Mouse (Mus musculus): Measurements from ENCODE around the gene Thsd4. TPM values are rescaled to one million over a fixed set of nuclear protein-coding genes. Genes with fewer than 3 reads are reported as not detected.
A peak's percentile ranks its signal among the peaks of the same experiment; 100 is the strongest.
"Not testable (repeated sequence)": the region's sequence is repeated elsewhere in the genome, so short reads cannot be mapped to it uniquely, and the experiment has no call there.

The Thsd4 gene
- polyA plus RNA-seq, 1 experiment = 5.9 TPM

DNA sequence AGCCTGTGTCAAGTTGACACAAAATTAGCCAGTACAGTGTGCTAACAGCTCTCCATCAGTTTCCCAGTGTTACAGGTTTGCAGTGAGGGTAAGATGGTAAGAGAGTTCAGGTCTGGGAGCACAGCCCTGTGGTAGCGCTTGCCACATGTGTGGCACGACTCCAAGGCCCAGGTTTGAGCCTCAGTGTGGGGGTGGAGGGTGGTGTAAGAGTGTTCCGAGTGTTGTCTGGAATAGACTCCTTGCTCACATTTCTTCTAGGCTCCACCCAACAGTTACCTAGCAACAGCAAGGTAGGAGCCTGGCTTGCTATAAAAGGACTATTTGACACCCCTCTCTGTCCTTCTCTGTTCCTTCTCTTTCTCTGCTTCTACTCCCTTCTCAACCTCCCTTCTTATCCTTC is 557.5 kb downstream of the Thsd4 start:
- no peaks in the 10 kb centered on the region for H3K4me1 ChIP-seq (ENCODE audit: control insufficient read depth, insufficient read depth, low read length)
- no peaks in the 10 kb centered on the region for H3K36me3 ChIP-seq (ENCODE audit: control insufficient read depth, insufficient read depth, low read length)
- H3K4me3 ChIP-seq (ENCODE audit: insufficient read depth, low read depth, low read length) = no peak overlapping the region
- H3K27ac ChIP-seq (ENCODE audit: insufficient read depth, low read depth, low read length) = no peak overlapping the region
- no peak for TF ChIP-seq POLR2A (IDR thresholded peaks at IDR 0.05; ENCODE audit: low read depth, low read length)
- TF ChIP-seq CTCF (conservative IDR thresholded peaks at IDR 0.05; ENCODE audit: insufficient read depth, insufficient read length, low read depth, low read length) = no peak
- H3K27me3 ChIP-seq (replicated peaks; ENCODE audit: control insufficient read depth, insufficient read depth, low read length) = no peaks in the 10 kb centered on the region
- WGBS = 45% methylated on average over 3 of the region's 3 CpGs
- no peak for DNase-seq

DNA sequence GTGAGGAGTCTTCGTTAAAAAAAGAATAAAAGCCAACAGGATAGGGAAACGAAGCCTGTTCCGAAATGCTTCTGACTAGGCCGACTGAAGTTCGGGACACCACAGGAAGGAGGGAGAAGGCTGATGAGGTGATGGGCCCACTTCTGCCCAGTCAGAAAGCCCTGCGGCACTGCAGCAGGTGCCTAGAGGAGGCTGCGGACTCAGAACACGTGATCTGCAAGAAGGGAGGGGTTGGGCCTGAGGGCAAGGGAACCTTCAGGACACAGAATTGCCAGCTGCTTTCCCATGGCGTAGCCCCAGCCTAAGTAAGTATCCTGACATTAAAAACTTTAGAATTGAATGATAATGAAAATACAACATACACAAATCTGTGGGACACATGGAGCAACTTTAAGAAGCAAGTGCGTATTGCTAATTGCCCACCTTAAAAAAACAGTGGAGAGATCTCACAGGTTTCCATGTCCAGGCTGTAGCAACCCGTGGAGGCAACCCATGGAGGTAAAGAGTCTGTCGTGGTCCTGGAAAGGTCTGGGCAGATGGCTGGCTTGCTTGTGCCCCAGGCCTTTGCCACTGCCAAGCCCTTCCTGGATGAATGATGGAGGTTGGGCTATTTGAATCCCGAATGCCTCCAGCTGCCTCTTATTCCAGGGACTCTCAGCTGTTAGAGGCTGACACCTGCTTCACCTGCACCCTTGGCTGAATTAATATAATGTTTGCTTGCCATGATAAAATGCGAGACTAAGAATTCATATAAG is 560.5 kb downstream of the Thsd4 start:
- WGBS = 67% methylated on average over 14 of the region's 14 CpGs
- no peak overlapping the region for H3K4me3 ChIP-seq (ENCODE audit: insufficient read depth, low read depth, low read length)
- no peak for DNase-seq
- TF ChIP-seq CTCF (conservative IDR thresholded peaks at IDR 0.05; ENCODE audit: insufficient read depth, insufficient read length, low read depth, low read length) = no peak
- no peak for TF ChIP-seq POLR2A (IDR thresholded peaks at IDR 0.05; ENCODE audit: low read depth, low read length)
- H3K27ac ChIP-seq (ENCODE audit: insufficient read depth, low read depth, low read length) = no peak overlapping the region
- H3K27me3 ChIP-seq (replicated peaks; ENCODE audit: control insufficient read depth, insufficient read depth, low read length) = no peaks in the 10 kb centered on the region
- H3K4me1 ChIP-seq (ENCODE audit: control insufficient read depth, insufficient read depth, low read length) = no peaks in the 10 kb centered on the region
- H3K36me3 ChIP-seq (ENCODE audit: control insufficient read depth, insufficient read depth, low read length) = no peaks in the 10 kb centered on the region

DNA sequence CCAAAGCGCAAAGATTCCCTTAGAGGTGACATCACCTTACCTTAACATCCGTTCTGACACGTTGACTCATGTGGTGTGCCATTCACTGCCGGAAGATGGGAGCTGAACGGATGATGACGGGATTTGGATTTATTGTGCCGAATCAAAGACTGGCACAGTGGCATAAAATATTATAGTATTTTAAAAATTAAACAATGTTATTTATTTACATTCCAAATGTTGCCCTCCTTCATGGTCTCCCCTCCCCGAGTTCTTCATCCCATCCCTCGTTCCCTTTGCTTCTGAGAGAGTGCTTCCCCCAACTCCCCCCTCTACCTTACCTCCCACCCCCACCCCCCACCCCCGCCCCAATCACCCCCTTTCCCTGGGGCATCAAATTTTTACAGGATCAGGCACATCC is 561.3 kb downstream of the Thsd4 start, which contains the start of gene Nr2e3:
Gene Nr2e3 (minus strand): TSS at position 101 of the 400 bp plus-strand sequence.
- Histone ChIP-seq H3K4me1 (ENCODE audit: control insufficient read depth, insufficient read depth, low read length) (no peaks in the 10 kb centered on the region), H3K27ac (ENCODE audit: insufficient read depth, low read depth, low read length) (no peak within 1 kb of the TSS), H3K27me3 (replicated peaks; ENCODE audit: control insufficient read depth, insufficient read depth, low read length) (no peaks in the 10 kb centered on the region), H3K36me3 (ENCODE audit: control insufficient read depth, insufficient read depth, low read length) (no peaks in the 10 kb centered on the region), H3K4me3 (ENCODE audit: insufficient read depth, low read depth, low read length) (no peak within 1 kb of the TSS)
- TF ChIP-seq POLR2A (IDR thresholded peaks at IDR 0.05; ENCODE audit: low read depth, low read length) (no peak), CTCF (conservative IDR thresholded peaks at IDR 0.05; ENCODE audit: insufficient read depth, insufficient read length, low read depth, low read length) (no peak)
- 91% methylated on average over 10 of the region's 10 CpGs for WGBS
- no peak for DNase-seq

DNA sequence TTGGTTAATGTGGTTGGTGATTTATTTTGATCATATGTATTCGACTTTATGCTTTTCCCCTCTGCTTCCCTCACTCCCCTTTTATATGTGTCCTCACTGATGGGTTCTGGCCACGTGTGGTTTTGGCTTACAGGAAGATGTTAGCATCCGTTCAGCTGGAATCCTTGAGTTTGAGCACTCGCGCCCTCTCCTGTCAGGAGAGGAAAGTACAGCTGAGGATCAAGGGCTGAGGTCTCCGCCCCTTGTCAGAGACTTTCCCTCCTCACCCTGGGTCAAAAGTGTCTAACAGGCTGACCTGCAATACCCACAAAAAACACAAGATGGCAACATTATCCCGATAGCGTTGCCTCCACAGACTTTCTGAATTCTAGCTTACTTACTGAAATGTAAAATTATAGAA is 562.6 kb downstream of the Thsd4 start:
- Histone ChIP-seq H3K27ac (ENCODE audit: insufficient read depth, low read depth, low read length) (no peak overlapping the region), H3K4me1 (ENCODE audit: control insufficient read depth, insufficient read depth, low read length) (no peaks in the 10 kb centered on the region), H3K4me3 (ENCODE audit: insufficient read depth, low read depth, low read length) (no peak overlapping the region), H3K27me3 (replicated peaks; ENCODE audit: control insufficient read depth, insufficient read depth, low read length) (no peaks in the 10 kb centered on the region), H3K36me3 (ENCODE audit: control insufficient read depth, insufficient read depth, low read length) (no peaks in the 10 kb centered on the region)
- WGBS = 2% methylated on average over 8 of the region's 8 CpGs
- peak; percentile 88 for TF ChIP-seq CTCF (conservative IDR thresholded peaks at IDR 0.05; ENCODE audit: insufficient read depth, insufficient read length, low read depth, low read length)
- TF ChIP-seq POLR2A (IDR thresholded peaks at IDR 0.05; ENCODE audit: low read depth, low read length) = no peak
- DNase-seq = peak; percentile 87

DNA sequence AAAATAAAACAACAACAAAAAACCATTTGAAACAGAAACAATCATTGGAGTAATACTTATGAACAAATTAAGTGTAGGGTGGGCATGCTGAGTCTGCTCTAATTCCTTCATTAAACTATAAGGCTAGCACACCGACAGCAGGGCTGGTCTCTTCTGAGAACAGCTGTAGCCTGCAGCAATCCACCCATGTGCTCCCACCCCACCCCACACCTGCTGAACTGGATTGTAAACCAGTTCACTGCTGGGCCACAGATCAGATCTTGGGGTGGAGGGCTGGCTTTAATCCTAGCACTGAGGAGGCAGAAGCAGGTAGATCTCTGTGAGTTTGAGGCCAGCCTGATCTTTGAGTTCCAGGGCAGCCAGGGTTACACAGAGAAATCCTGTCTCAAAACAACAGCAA is 563.7 kb downstream of the Thsd4 start:
- H3K4me3 ChIP-seq (ENCODE audit: insufficient read depth, low read depth, low read length); H3K27ac ChIP-seq (ENCODE audit: insufficient read depth, low read depth, low read length); H3K36me3 ChIP-seq (ENCODE audit: control insufficient read depth, insufficient read depth, low read length); H3K27me3 ChIP-seq (replicated peaks; ENCODE audit: control insufficient read depth, insufficient read depth, low read length); DNase-seq; H3K4me1 ChIP-seq (ENCODE audit: control insufficient read depth, insufficient read depth, low read length): not testable (repeated sequence)
- 71% methylated on average over 1 of the region's 1 CpGs for WGBS

DNA sequence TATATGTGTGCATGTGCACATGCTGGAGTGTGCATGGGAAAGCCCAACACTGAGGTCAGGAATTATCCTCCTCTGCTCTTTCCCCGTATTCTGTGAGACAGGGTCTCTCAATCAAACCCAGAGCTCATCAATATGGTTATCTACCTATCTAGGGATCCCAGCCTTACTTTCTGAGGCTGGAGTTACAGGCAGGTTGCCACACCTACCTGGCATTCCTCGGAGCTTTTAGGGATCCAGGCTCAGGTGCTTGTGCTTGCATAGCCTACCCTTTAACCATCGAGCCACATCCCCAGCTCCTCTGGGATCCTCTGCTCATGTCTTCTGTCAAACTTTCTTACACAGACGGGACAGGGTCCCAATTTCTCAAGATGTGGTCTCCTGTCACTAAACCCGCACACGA is 565.4 kb downstream of the Thsd4 start:
- Histone ChIP-seq H3K36me3 (ENCODE audit: control insufficient read depth, insufficient read depth, low read length) (no peaks in the 10 kb centered on the region), H3K27ac (ENCODE audit: insufficient read depth, low read depth, low read length) (no peak overlapping the region), H3K27me3 (replicated peaks; ENCODE audit: control insufficient read depth, insufficient read depth, low read length) (no peaks in the 10 kb centered on the region), H3K4me1 (ENCODE audit: control insufficient read depth, insufficient read depth, low read length) (no peaks in the 10 kb centered on the region), H3K4me3 (ENCODE audit: insufficient read depth, low read depth, low read length) (no peak overlapping the region)
- TF ChIP-seq CTCF (conservative IDR thresholded peaks at IDR 0.05; ENCODE audit: insufficient read depth, insufficient read length, low read depth, low read length) (no peak), POLR2A (IDR thresholded peaks at IDR 0.05; ENCODE audit: low read depth, low read length) (no peak)
- WGBS = 55% methylated on average over 6 of the region's 6 CpGs
- DNase-seq = no peak

DNA sequence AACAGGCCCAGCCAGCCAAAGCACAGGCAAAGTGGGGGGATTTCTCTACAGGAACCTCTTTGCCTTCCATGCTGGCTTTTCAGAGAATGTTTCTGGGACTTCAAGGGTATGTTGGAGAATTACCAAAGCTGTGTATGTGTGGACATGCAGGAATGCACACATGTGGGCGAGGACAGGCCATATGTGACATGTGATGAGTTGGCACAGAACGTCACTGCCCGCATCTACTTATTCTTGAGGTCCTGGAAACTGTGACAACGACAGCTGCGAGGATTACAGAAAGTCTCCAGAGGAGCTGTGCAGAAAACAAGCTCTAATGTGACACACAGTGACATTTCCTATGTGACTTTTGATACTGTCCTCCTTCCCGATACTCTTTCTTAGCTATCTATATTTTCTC is 566.2 kb downstream of the Thsd4 start:
- Histone ChIP-seq H3K4me1 (ENCODE audit: control insufficient read depth, insufficient read depth, low read length) (no peaks in the 10 kb centered on the region), H3K27me3 (replicated peaks; ENCODE audit: control insufficient read depth, insufficient read depth, low read length) (no peaks in the 10 kb centered on the region), H3K27ac (ENCODE audit: insufficient read depth, low read depth, low read length) (no peak overlapping the region), H3K4me3 (ENCODE audit: insufficient read depth, low read depth, low read length) (no peak overlapping the region), H3K36me3 (ENCODE audit: control insufficient read depth, insufficient read depth, low read length) (no peaks in the 10 kb centered on the region)
- DNase-seq = no peak
- 86% methylated on average over 6 of the region's 6 CpGs for WGBS
- no peak for TF ChIP-seq CTCF (conservative IDR thresholded peaks at IDR 0.05; ENCODE audit: insufficient read depth, insufficient read length, low read depth, low read length)
- TF ChIP-seq POLR2A (IDR thresholded peaks at IDR 0.05; ENCODE audit: low read depth, low read length) = no peak
